In the genomic region with DNA sequence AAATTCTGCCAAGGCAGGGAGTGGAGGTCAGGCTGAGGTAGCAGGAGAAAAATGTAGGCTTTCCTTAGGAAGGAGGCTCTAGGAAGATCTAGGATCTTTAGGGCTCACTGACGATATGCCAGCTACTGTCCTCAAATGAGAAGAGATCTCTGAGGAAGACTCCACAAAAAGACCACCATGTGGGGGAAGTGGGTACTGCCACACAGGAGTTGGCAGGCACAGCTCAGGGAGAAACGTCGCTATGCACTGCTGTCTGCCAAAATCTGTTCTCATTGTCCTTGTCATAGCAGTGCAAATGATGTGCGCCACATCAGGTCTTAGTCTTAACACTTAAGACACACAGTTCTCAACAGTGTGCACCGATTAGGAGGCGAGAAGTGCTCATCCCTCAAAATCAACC, we compare ENCODE assay signal across 19 mouse cellular contexts. TPM values are rescaled to one million over a fixed set of nuclear protein-coding genes. Genes with fewer than 3 reads are reported as not detected.
DNase-seq lines count a peak whose midpoint lies in the region; ATAC-seq and TF ChIP-seq lines count a peak whose summit lies in the region.
"Had no signal": no experiment of that assay in that cellular context is flagged by ENCODE, and none has a peak within 500 bp of the region (broad histone marks: within the 10 kb centered on the region; RNA-seq: fewer than 3 reads in every experiment).

No protein-coding gene starts in this region.

- H3K27me3 ChIP-seq in heart, embryonic 13.5 days (replicated peaks): no peaks in the 10 kb centered on the region
- no peaks in the 10 kb centered on the region for H3K27me3 ChIP-seq in heart, embryonic 10.5 days (ENCODE audit: insufficient read depth, poor library complexity, severe bottlenecking)
- no peaks in the 10 kb centered on the region for H3K27me3 ChIP-seq in forebrain, embryonic 10.5 days (ENCODE audit: poor library complexity, severe bottlenecking)
- H3K27me3 ChIP-seq: embryonic facial prominence, embryonic 15.5 days; lung, embryonic 15.5 days; midbrain, embryonic 12.5 days; neural tube, embryonic 15.5 days; Patski had no signal

- H3K27ac ChIP-seq in heart, embryonic 13.5 days (replicated peaks): 0 out of 2 replicates have a peak overlapping the region, but pooled peaks have one; percentile 1
- no peak overlapping the region for H3K27ac ChIP-seq in heart, embryonic 10.5 days
- H3K27ac ChIP-seq in layer of hippocampus, adult 2 months: no peak overlapping the region
- H3K27ac ChIP-seq in forebrain, embryonic 10.5 days: no peak overlapping the region
- H3K27ac ChIP-seq: embryonic facial prominence, embryonic 15.5 days; lung, embryonic 15.5 days; midbrain, embryonic 12.5 days; neural tube, embryonic 15.5 days had no signal

- no peak for DNase-seq in heart, embryonic 10.5 days (ENCODE audit: low spot score)
- no peak for DNase-seq in layer of hippocampus, adult 2 months (ENCODE audit: low spot score in 2 of 2)
- no peak for DNase-seq in layer of hippocampus, postnatal 25 days (ENCODE audit: extremely low spot score in 1 of 2, low spot score in 1 of 2)
- peak; percentile 32 to 51 for DNase-seq in B cell, adult 2 months
- DNase-seq in induced T-regulatory cell, adult 2 months (ENCODE audit: low read depth): peak; percentile 40
- DNase-seq in embryo, embryonic 10 days (ENCODE audit: low spot score): no peak
- no peak for DNase-seq in forebrain, embryonic 10.5 days (ENCODE audit: extremely low spot score, low spot score)
- DNase-seq: cerebellum, adult 9-11 months; embryo, embryonic 11 days; kidney, adult 8-10 months; liver had no signal

- H3K4me1 ChIP-seq in heart, embryonic 13.5 days: peaks cover 80% of the 10 kb centered on the region
- peaks cover 62% of the 10 kb centered on the region for H3K4me1 ChIP-seq in heart, embryonic 10.5 days
- H3K4me1 ChIP-seq in forebrain, embryonic 10.5 days: peaks cover 13% of the 10 kb centered on the region

- no peak overlapping the region for H3K4me3 ChIP-seq in heart, embryonic 13.5 days
- H3K4me3 ChIP-seq in heart, embryonic 10.5 days: no peak overlapping the region
- H3K4me3 ChIP-seq in layer of hippocampus, adult 2 months: no peak overlapping the region
- H3K4me3 ChIP-seq in forebrain, embryonic 10.5 days: no peak overlapping the region
- H3K4me3 ChIP-seq: embryonic facial prominence, embryonic 15.5 days; lung, embryonic 15.5 days; midbrain, embryonic 12.5 days; myocyte; neural tube, embryonic 15.5 days had no signal

- H3K4me2 ChIP-seq in heart, embryonic 13.5 days: no peak overlapping the region
- H3K4me2 ChIP-seq: embryonic facial prominence, embryonic 15.5 days; lung, embryonic 15.5 days; midbrain, embryonic 12.5 days; neural tube, embryonic 15.5 days had no signal

- whole genome bisulfite sequencing in heart, embryonic 13.5 days: 79% methylated on average over 6 of the region's 6 CpGs
- 84% methylated on average over 6 of the region's 6 CpGs for WGBS in heart, embryonic 10.5 days
- WGBS in forebrain, embryonic 10.5 days: 95% methylated on average over 6 of the region's 6 CpGs

- no peak overlapping the region for H3K9ac ChIP-seq in heart, embryonic 13.5 days
- H3K9ac ChIP-seq: embryonic facial prominence, embryonic 15.5 days; lung, embryonic 15.5 days; midbrain, embryonic 12.5 days; neural tube, embryonic 15.5 days had no signal

- ATAC-seq in heart, embryonic 13.5 days (ENCODE audit: extremely low read depth, insufficient number of reproducible peaks, low FRiP score, low TSS enrichment): no peak; the same call in 1 of the 2 replicates
- ATAC-seq: hindbrain, embryonic 16.5 days; Patski had no signal

- peaks cover 29% of the 10 kb centered on the region for H3K36me3 ChIP-seq in heart, embryonic 13.5 days
- H3K36me3 ChIP-seq in heart, embryonic 10.5 days: peaks cover 23% of the 10 kb centered on the region
- H3K36me3 ChIP-seq in forebrain, embryonic 10.5 days (replicated peaks): peaks cover 25% of the 10 kb centered on the region
- H3K36me3 ChIP-seq: embryonic facial prominence, embryonic 15.5 days; midbrain, embryonic 12.5 days; neural tube, embryonic 15.5 days had no signal

- H3K9me3 ChIP-seq in heart, embryonic 13.5 days: no peaks in the 10 kb centered on the region; the same call in 1 of the 2 replicates
- H3K9me3 ChIP-seq in heart, embryonic 10.5 days: no peaks in the 10 kb centered on the region
- H3K9me3 ChIP-seq in forebrain, embryonic 10.5 days: no peaks in the 10 kb centered on the region; the same call in 1 of the 2 replicates
- H3K9me3 ChIP-seq: embryonic facial prominence, embryonic 15.5 days; lung, embryonic 15.5 days; neural tube, embryonic 15.5 days had no signal

- peak; percentile 67 for TF ChIP-seq CTCF in layer of hippocampus, adult 2 months (conservative IDR thresholded peaks at IDR 0.05)

RNA-seq across cellular contexts. Expression of gene Lamc1, which starts 17.5 kb away (rescaled TPM):
- polyA plus RNA-seq in heart, embryonic 13.5 days (2015; fragmentation: Nextera tagmentation; extraction: Ambion mirVana): 75.3 and 78.2 TPM in 2 replicates
- polyA plus RNA-seq in heart, embryonic 10.5 days (2016; fragmentation: Nextera tagmentation; extraction: Ambion mirVana): 62.6 and 85.3 TPM in 2 replicates
- 10 to 100 TPM; 27.0 to 27.2 TPM for total RNA-seq in layer of hippocampus, adult 2 months (2021)
- 10 to 100 TPM; 30.8 to 31.8 TPM for total RNA-seq in layer of hippocampus, postnatal 25 days (2021)
- polyA plus RNA-seq in forebrain, embryonic 10.5 days (2016; fragmentation: Nextera tagmentation; extraction: Ambion mirVana): 23.3 and 24.1 TPM in 2 replicates

Comparison
In these comparisons a context has a peak if more than half of its experiments do, and no peak if none do; other contexts are left out.
1. DNase-seq: peak in B cell, adult 2 months (2 of 2) and induced T-regulatory cell, adult 2 months (single experiment); none in heart, embryonic 10.5 days (single experiment), layer of hippocampus, adult 2 months (0 of 2), layer of hippocampus, postnatal 25 days (0 of 2), embryo, embryonic 10 days (single experiment) and forebrain, embryonic 10.5 days (single experiment).